In genomic region chr8:83902961-83903666, GRCm38 (mm10) we compare ENCODE assay signal across 9 mouse cellular contexts. TPM values are rescaled to one million over a fixed set of nuclear protein-coding genes. Genes with fewer than 3 reads are reported as not detected.
A peak's percentile ranks its signal among the peaks of the same experiment; 100 is the strongest.
DNase-seq lines count a peak whose midpoint lies in the region; ATAC-seq lines count a peak whose summit lies in the region.
"Had no signal": no experiment of that assay in that cellular context is flagged by ENCODE, and none has a peak within 500 bp of the region (broad histone marks: within the 10 kb centered on the region; RNA-seq: fewer than 3 reads in every experiment).

No protein-coding gene starts in this region.

- peak; percentile 53 for DNase-seq in kidney, postnatal 10 days
- no peak for DNase-seq in kidney, postnatal 25 days
- peak; percentile 74 for DNase-seq in ZHBTc4 (ENCODE audit: low read depth, low spot score)
- DNase-seq in forebrain, embryonic 10.5 days (ENCODE audit: extremely low spot score, low spot score) = peak; percentile 45
- no peak for DNase-seq in gastrocnemius, adult 18-20 months (ENCODE audit: low spot score)
- DNase-seq in B cell, adult 2 months = no peak

- WGBS in forebrain, embryonic 10.5 days = 10% methylated on average over 13 of the region's 13 CpGs
- 4% methylated on average over 13 of the region's 13 CpGs for WGBS in limb, embryonic 12.5 days
- WGBS in neural tube, embryonic 12.5 days = 11% methylated on average over 13 of the region's 13 CpGs

- H3K27me3 ChIP-seq in forebrain, embryonic 10.5 days (ENCODE audit: poor library complexity, severe bottlenecking) = peaks cover 2% of the 10 kb centered on the region
- H3K27me3 ChIP-seq in limb, embryonic 12.5 days = no peaks in the 10 kb centered on the region
- H3K27me3 ChIP-seq in neural tube, embryonic 12.5 days (replicated peaks) = no peaks in the 10 kb centered on the region

- peak overlapping the region; percentile 84 for H3K4me2 ChIP-seq in limb, embryonic 12.5 days
- peak overlapping the region; percentile 78 for H3K4me2 ChIP-seq in neural tube, embryonic 12.5 days (replicated peaks)

- no peaks in the 10 kb centered on the region for H3K9me3 ChIP-seq in forebrain, embryonic 10.5 days
- H3K9me3 ChIP-seq in limb, embryonic 12.5 days = no peaks in the 10 kb centered on the region
- H3K9me3 ChIP-seq in neural tube, embryonic 12.5 days = no peaks in the 10 kb centered on the region

- H3K27ac ChIP-seq in forebrain, embryonic 10.5 days = peak overlapping the region; percentile 66
- peak overlapping the region; percentile 83 for H3K27ac ChIP-seq in limb, embryonic 12.5 days
- no peak overlapping the region for H3K27ac ChIP-seq in neural tube, embryonic 12.5 days
- H3K27ac ChIP-seq: macrophage had no signal

- H3K4me1 ChIP-seq in forebrain, embryonic 10.5 days = peaks cover 64% of the 10 kb centered on the region
- H3K4me1 ChIP-seq in limb, embryonic 12.5 days (replicated peaks) = peaks cover 44% of the 10 kb centered on the region
- H3K4me1 ChIP-seq in neural tube, embryonic 12.5 days = peaks cover 45% of the 10 kb centered on the region

- peak overlapping the region; percentile 93 for H3K4me3 ChIP-seq in forebrain, embryonic 10.5 days
- peak overlapping the region; percentile 99 for H3K4me3 ChIP-seq in limb, embryonic 12.5 days (replicated peaks)
- H3K4me3 ChIP-seq in neural tube, embryonic 12.5 days = peak overlapping the region; percentile 15; the same call in 1 of the 2 replicates

- H3K36me3 ChIP-seq in forebrain, embryonic 10.5 days (replicated peaks) = peaks cover 21% of the 10 kb centered on the region
- peaks cover 28% of the 10 kb centered on the region for H3K36me3 ChIP-seq in limb, embryonic 12.5 days
- H3K36me3 ChIP-seq in neural tube, embryonic 12.5 days = 0 out of 2 replicates have a peak, but pooled peaks cover 3% of the 10 kb centered on the region

- no peak for ATAC-seq in limb, embryonic 12.5 days (ENCODE audit: insufficient number of reproducible peaks, insufficient read depth, low FRiP score, low TSS enrichment, low read depth)
- no peak for ATAC-seq in neural tube, embryonic 12.5 days (ENCODE audit: low FRiP score, low read depth)

- peak overlapping the region; percentile 28; the same call in 1 of the 2 replicates for H3K9ac ChIP-seq in limb, embryonic 12.5 days (replicated peaks)
- peak overlapping the region; percentile 29; the same call in 1 of the 2 replicates for H3K9ac ChIP-seq in neural tube, embryonic 12.5 days

RNA-seq across cellular contexts. Expression of gene Adgrl1, which starts 3.2 kb away (rescaled TPM):
- polyA plus RNA-seq in forebrain, embryonic 10.5 days (2016; fragmentation: Nextera tagmentation; extraction: Ambion mirVana) = 11.1 and 12.5 TPM in 2 replicates
- 28.2 and 32.7 TPM in 2 replicates for polyA plus RNA-seq in limb, embryonic 12.5 days (2016; fragmentation: Nextera tagmentation; extraction: Ambion mirVana)
- polyA plus RNA-seq in neural tube, embryonic 12.5 days (2016; fragmentation: Nextera tagmentation; extraction: Ambion mirVana) = 34.8 and 37.0 TPM in 2 replicates
- 10 to 100 TPM; 14.1 to 17.2 TPM for total RNA-seq in gastrocnemius, adult 18-20 months (2021)

RNA-seq across cellular contexts. Expression of gene Gm10644, which starts 51.9 kb away (rescaled TPM):
- 0.94 and 1.2 TPM in 2 replicates for polyA plus RNA-seq in forebrain, embryonic 10.5 days (2016; fragmentation: Nextera tagmentation; extraction: Ambion mirVana)
- polyA plus RNA-seq in limb, embryonic 12.5 days (2016; fragmentation: Nextera tagmentation; extraction: Ambion mirVana) = 0.40 and 0.63 TPM in 2 replicates
- polyA plus RNA-seq in neural tube, embryonic 12.5 days (2016; fragmentation: Nextera tagmentation; extraction: Ambion mirVana) = 0.60 and 0.86 TPM in 2 replicates
- under 1 TPM; 0.57 to 0.75 TPM for total RNA-seq in gastrocnemius, adult 18-20 months (2021)

RNA-seq across cellular contexts. Expression of gene Asf1b, which starts 52.2 kb away (rescaled TPM):
- 112 and 114 TPM in 2 replicates for polyA plus RNA-seq in forebrain, embryonic 10.5 days (2016; fragmentation: Nextera tagmentation; extraction: Ambion mirVana)
- polyA plus RNA-seq in limb, embryonic 12.5 days (2016; fragmentation: Nextera tagmentation; extraction: Ambion mirVana) = 52.2 and 54.3 TPM in 2 replicates
- 37.1 and 41.6 TPM in 2 replicates for polyA plus RNA-seq in neural tube, embryonic 12.5 days (2016; fragmentation: Nextera tagmentation; extraction: Ambion mirVana)
- under 1 TPM; 0.24 to 0.32 TPM for total RNA-seq in gastrocnemius, adult 18-20 months (2021)

Comparison
In these comparisons a context has a peak if more than half of its experiments do, and no peak if none do; other contexts are left out.
1. DNase-seq: peak in kidney, postnatal 10 days (single experiment), ZHBTc4 (single experiment) and forebrain, embryonic 10.5 days (single experiment); none in kidney, postnatal 25 days (0 of 2), gastrocnemius, adult 18-20 months (single experiment) and B cell, adult 2 months (0 of 2).
2. H3K4me3 ChIP-seq: peak in every context shown above with its lines; median percentile 99 in limb, embryonic 12.5 days; 93 in forebrain, embryonic 10.5 days; 15 in neural tube, embryonic 12.5 days.